Mouse (Mus musculus) B cell, adult 2 months (primary cell): ENCODE results near the gene Alox5ap.

Experiments used
- DNase-seq, 2 experiments: peaks; one replicate each; pipeline ENCODE4 v3.0.0; 2022

Gene Alox5ap

DNA sequence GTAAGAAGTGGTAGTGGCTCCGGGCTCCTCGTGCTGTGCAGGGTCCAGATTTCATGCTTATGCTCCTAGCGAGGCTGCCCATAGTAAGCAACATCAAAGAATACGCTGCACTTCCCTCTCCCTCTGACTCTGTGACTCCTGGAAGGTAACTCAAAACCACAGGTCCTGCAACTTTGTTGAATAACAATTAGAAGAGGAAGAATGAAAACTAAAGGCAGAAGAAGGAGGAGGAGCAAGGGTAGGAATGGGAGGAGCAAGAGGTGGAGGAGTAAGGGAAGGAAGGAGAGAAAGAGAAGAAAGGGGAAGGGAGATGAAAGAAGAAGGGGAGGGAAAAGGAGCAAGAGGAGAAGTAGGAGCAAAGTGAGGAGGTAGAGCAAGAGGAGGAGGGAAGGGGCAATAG is at the start of gene Alox5ap:
Gene Alox5ap (plus strand): TSS at position 363 of the 400 bp plus-strand sequence.
- DNase-seq: no peak

DNA sequence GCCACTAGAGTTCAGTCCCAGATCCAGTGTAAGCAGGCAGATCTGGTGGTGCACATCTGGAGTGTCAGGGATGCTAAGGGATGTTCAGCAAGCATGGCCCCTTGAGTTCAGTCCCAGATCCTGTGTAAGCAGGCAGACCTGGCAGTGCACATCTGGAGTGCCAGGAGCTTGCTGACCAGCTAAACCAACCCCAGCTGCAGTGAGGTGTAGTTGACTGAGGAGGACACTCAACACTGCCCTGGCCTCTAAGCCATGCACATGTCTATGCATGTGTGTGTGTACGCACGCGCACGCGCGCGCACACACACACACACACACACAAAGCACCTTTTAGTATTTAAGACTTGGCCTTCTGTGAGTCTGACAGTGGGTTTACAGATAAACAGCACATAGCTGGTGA is 49.0 kb upstream of the Alox5ap start:
- no peak for DNase-seq

DNA sequence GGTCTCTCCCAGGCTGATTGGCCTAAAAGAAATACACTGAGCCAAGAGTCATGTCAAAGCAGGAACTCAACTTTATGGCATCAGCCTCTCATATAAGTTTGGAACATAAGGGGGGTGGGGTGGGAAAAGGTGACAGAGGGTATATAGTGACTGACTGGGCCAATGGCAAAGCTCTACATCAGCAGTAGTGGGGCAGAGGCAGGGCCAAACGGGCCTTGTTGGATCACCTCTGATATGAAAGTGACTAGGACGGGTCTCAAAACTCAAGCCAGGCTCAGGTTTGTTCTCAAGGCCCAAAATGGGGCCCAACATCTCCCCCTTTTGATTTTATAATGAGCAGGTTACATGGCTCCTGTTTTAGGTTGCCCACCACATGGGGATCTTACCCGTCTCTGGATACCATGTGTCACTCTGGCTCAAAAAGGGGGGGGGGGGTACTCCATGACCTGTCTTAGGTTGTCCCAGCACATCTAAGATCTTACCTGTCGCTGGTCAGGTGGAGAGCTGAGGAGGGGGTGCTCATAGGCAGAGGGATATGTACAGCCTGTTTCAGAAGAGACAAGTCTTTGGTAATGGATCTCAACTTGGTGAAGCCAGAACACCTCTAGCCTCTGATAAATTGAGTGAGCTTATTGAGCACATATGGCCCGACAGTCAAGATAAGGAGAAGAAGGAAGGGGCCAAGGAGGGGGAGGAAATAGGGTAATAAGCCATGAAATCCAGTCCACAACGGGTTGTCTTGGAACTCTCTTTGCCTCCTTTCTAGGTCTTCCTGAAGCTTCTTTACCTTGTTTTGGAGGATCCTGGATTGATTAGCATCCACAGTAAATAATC is 46.8 kb upstream of the Alox5ap start:
- DNase-seq: no peak

DNA sequence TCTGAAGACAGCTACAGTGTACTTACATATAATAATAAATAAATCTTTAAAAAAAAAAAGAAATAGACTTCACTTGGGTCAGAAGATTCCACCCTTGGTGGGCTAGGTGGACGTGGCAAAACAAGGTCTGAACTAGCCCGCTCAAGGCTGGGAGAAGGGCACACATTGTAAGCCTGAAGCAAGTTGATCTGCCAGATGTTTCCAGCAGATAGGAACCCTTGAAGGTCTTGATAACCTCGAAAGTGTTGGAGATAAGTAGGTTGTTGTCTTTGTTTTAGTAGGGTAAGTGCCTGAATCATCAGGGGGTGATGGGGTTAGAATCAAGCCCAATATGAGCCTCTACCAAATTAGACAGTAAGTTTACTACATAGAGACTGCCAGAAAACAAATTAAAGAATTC is 45.1 kb upstream of the Alox5ap start:
- DNase-seq: no peak

DNA sequence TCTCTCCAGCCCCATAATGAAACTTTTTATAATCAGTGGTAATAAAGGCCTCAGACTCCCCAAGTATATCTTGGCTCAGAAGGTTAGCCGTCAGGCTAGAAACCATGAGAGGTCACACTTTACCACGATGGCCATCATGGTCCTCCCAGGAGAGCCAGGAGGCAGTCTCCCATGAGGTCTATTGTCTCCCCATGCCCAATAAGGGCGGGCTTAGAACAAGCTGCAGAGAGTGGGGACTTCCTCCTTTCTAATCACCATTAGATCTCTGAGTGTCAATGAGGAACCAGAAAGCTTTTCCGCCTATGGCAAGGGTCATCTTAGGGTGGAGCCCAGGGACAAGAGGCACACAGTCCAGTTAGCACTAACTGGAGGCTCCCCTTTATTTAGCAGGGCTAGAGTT is 43.2 kb upstream of the Alox5ap start:
- DNase-seq: no peak

DNA sequence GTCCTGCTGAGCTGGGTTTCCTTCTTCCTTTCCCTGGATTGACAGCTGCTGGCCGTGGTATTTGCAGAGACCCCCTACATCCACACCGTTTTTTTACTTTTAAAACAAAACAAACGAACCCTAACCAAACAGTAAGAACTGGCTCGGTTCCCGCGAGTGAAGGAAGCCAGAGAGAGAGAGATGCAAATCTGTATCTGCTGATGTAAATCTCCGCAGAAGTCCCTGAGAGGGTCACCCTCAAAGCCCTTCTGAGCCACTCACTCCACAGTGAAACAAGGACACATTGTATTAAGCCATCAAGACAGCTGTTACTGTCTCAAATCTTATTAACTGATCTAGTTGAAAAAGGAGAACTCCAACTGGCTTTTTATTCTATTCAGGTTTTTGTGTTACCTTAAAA is 39.9 kb upstream of the Alox5ap start:
- DNase-seq: no peak

DNA sequence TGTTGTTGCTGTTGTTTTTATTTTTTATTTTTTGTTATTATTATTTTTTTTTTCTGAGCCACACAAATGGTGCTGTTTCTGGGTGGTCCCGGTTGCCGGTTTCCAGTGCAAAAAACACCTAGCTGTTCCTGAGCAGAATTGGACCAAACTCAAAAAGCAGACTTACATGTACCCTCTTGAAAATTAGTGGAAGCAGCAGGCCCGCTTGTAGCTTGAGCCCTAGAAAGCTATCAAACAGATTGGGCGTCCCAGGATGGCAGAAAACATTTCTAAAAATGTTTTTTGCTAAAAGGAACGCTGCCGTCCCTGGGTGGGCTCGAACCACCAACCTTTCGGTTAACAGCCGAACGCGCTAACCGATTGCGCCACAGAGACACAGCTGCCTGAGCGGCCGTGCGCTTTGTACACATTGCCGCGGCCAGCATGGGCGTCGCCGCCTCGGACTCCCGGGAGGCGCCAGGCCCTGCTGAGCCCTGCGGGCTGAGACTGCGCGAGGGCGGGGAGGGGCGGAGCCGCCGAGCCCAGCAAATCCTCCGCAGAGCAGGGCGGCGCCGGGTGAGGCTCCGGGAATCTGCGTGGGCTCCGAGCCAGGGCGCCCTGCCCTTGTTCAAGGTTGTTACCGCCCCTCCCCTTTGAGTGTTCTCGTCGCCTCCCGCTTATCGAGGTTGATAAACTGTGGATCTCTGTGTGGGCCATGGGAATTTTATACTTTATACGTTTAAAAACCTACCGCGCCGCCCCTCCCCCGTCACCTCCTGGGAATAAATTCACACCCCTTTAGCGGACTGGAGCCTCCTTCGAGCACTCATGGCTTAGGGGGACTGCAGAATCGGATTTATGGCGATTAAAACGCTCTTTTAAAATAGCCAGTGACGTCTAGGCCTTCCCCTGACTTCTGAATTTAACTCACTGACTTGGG is 35.6 kb upstream of the Alox5ap start:
- DNase-seq: peak; percentile 99

DNA sequence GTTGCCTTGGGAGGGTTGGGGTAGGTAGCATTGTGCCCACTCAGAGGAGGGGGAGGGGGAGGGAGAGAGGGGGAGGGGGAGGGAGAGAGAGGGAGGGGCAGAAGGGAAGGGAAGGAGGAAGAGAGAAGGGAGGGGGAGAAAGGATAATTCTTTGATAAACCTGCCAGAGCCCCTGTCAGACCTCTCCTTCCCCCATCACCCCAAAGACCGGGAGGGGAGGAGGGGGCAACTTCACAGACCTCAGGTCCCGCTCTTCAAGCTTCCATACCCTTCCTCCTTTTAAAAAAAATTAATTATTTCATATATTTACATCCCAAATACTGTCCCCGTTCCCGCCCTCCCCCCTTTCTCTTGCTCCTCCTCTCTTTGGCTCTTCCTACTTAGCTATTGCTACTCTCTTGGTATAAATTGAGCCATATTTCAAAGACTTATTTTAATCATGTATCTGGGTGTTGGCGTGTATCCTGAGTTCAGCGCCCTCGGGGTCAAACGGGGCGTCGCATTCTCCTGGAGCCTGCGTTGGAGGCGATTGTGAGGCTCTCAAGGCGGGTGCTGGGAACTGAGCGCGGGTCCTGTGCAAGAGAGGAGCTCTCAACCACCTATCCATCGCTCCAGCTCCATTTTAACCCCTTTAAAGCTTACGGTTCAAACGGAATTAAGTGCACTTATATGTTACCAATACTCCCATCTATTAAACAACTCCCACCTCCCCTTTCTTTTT is 34.8 kb upstream of the Alox5ap start:
- no peak for DNase-seq

DNA sequence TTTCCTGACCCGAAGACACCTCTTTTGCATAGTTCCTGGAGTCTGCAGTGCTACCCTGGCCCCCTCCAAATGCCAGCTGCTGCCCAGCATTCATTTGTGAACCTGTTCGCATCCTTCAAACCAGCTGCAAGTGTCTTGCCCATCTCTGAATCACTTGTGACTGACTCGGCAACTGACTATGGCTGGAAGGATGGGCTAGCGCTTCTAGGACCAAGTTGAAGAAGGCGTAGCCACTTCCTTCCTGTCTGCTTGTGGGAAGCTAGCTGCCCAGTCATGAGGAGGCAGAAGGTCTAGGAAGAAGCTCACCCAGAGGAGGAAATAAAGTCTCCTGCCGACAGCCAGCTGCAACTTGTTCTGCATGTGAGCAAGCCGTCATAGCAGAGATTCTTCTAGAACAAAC is 29.6 kb upstream of the Alox5ap start:
- DNase-seq: peak; percentile 25 to 34

DNA sequence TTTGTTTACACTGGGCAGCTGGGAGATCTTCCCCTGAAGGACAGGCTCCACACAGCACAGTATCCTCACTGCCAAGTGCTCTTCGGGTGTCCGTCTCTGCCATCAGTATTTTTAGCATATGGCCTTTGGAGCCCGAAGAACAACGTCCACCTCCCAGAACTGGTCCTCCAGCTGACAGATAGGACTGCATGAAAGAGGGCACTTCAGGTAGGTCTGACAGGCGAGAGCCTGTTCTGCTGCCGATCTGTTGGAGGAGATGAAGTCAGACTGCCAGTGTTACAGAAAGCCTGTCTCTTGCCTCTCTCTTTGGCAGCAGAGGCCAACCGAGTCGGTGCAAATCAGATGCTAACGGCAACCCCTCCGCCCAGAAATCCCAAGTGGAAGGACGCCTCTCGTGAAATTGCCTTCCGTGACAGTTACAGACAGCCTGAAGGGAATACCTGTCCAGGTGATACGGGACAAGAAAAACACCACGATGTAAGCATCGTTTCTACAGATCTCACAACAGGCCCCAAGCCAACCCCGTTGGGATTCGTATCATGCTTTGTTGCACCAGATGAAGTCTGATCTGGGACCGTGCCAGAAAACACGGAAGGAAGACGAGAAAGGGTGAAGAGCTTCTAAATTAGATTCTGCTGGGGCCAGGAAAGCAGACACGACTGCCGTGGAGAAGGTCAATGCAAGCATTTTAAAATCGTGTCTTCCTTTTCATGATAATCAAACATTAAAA is 27.2 kb upstream of the Alox5ap start:
- no peak for DNase-seq

DNA sequence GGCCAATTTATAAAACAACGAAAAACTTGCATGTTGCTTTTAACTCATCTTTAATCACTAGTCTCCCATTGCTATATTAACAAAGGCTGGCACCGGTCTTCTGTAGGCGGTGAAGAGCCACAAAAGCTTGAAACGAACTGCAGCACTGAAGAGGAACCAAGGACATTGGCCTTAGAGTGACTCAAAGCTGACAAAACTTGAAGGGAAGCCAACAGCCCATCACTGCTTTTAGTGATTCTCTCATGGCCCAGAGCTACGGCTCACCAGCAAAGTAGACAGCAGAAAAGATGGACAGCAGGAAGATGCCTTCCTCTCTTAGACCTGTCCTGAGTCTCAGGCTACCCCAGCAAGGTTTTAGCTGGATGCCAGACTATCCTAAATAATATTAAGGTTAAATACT is 22.1 kb upstream of the Alox5ap start:
- no peak for DNase-seq

DNA sequence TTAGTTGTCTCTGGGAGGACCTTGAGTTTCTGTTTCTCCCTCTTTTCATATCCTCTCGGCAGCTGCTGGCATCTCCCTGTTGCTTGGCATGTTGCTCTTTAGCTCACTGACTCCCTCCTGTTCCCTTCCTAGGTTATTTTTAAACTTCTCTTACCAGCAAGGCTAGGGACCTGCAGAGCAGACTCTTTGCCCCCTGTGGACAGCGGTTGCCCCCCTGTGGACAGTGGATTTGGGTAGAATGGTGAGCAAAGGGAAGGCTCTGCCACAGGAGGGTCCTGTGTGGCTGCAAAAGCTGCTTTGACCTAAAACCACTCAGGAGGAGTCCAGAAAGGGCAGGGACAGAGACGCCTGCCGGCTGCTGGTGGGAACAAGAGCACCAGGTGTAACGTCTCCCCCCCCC is 21.5 kb upstream of the Alox5ap start:
- DNase-seq: no peak

DNA sequence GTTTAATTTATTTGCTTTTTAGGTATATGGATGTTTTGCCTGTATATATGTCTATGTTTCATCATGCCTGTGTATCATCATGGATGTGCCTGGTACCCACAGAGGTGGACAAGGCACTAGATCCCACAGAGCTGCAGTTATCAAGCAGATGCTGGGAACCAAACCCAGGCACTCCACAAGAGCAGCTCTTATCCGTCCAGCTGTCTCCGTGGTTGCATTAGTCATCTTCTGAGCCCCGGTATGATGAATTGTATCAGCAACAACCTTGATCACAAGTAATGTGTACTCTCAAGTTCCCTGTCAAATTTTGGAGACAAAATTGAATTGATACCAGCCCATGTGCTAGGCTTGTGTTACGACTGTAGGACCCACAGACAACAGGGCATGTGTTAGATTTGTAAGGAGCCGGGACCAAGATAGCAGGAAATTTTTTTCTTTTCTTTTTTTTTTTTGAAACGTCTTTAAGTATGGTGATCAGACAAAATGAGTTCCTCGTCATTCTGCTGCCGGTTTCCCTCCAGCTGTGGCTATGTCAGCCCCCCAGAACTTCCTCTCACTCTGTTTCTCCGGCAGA is 19.1 kb upstream of the Alox5ap start:
- peak; percentile 28 to 30 for DNase-seq

DNA sequence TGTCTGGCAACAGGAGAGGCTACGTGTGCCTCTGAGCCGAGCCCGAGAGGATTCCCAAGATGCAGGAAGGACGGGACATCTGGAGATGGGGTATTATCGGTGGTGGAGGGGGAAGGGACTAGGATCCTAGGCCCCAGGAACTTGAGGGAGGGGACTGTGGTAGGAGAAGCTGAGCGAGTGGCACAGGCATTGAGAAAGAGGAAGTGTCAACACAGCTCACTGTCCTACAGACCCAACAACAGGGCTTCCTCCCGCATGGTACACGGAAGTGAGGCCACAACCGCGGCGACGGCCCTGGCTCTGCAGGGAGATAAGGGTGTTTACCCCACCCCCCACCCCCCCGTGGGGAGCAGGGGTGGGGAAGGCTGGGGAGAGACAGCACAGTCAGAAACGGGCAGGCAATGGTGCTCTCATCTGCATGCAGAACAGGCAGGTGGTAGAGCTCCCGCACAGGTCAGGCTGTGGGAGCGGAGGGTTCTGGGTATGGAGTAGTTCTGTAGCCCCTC is 18.5 kb upstream of the Alox5ap start:
- peak; percentile 83 to 84 for DNase-seq

DNA sequence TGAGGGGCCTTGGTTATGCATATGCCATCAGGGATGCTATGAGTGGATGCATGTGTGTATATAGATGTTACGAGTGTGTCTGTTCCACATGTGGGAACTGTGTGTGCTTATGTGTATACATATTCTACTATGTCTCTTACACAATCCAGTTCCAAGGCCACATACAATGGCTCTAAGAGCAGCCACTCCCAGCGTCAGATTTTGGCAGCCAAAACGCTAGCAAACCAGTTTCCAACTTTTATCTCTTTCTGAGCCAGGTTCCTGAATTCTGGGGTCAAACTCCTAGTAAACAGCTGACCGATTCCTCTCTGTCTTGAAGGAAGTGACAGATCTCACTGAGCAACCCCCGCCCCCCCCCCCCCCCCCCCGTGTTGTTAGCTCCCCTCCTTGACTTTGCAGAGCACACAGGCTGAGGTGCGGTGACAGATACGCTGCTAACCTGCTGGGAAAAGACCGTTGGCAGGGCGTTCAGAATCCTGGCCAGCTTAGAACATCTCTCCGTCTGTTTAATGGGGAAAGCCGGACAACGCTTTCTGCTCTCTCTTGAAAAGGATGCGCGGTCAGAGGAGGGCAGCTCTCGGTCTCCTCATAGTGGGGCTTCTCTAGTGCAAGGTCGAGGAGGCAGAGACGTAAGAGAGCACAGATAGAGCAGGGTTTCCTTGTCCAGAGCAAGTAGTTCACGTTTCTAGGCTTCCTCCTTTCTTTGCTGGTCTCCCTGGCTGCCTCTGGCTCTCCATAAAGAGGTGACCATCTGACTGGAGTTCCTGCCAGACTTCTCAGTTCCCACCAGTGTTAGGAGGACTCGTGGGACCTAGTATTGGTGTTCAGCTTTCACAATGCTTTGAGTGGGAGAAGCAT is 17.3 kb upstream of the Alox5ap start:
- DNase-seq: no peak

DNA sequence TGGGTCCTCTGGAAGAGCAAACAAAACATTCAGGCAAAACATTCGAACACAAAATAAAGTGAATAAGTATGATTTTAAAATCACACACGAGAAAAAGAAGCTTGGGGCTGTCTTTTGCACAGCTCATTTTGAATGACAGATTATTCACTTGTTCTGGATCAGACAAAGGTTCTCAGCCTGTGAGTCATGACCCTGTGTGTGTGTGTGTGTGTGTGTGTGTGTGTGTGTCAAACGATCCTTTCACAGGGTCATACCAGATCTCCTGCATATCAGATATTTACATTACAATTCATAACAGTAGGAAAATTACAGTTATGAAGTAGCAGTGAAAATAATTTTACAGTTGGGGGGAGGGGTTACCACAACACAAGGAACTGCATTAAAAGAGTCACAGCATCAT is 12.3 kb upstream of the Alox5ap start:
- DNase-seq: no peak

DNA sequence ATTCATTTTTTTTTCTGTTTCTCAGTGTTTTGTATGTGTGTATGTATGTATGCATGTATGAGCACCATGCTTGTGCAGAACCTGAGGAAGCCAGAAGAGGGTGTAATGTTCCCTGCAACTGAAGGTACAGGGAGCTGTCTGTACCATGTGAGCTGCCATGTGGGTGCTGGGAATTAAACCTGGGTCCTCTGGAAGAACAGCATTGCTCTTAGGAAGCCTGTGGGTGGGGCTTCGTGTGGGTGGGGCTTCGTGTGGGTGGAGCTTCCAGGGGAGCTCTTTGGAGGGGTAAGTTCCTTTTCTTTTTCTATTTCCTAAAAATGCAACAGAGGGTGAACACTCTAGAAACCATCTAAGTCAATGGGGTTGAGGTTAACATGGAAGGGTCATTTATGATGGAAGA is 11.1 kb upstream of the Alox5ap start:
- DNase-seq: no peak

DNA sequence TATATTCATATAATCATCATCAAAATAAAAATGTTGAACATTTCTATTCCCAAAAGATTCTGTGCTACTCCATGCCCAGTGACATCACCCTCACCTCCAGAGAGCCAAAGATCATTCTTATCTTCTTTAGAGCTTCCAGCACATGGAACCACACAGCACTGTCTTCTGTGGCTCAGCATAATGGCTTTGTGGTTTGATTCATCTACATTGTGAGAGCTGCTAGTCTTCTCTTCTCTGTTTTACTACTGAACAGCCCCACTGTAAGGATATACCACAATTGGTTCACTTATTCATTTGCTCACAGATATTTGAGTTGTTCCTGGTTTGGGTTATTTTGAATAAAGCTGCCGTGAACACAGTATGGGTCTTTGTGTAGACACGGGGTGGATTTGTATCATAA is 9.0 kb upstream of the Alox5ap start:
- DNase-seq: no peak

DNA sequence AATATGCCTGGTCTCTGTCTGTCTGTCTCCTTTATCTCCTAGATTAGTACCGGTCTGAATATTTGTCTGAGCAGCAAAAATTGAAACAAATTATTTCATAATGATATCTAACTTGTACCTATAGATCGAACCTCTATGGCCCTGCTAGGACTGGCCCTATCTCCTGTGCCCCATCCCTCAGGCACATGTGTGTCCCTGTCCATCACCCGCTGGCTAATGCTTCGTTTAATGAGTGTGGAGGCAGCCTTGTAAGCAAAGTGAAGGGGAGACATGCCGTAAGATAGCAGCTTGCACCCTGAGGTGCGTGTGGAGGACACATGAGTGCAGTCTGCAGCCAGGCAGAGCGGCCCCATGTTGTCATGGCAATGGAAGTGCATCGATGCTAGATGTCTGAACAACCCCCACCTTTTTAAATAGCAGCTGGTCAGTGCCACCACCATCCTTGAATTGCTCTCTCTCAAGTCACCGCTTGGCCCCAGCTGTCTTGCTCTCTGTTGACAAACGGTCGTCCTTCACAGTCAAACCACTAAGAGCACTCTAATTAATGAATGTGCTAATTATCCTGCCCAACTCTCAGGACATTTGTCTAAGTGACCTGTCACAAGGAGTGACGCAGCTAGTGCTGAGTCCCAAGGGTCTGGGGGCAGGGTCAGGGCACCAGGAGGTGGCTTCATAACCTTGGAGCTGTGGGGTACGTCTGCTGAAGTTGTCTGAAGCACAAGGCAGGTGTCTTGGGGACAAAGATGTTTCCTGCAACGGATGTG is 6.9 kb upstream of the Alox5ap start:
- DNase-seq: no peak

DNA sequence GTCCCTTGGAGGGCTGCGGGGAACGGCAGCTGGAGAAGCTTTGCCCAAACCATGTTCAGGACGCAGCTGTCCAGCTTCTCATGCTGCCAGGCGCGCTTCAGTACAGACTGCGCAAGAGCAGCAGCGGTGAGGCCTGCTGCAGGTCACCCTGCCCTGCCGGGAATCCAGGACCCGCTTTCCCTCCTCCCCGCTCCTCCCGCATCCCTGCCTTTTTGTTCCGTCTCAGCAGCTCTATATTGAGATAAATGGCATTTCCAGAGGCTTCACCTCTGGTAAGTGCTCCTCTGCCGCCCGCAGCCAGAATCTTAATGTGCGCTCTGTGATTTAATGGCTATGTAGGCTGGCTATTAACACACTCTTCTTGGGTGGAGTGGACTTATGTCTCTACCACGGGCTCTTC is 5.5 kb upstream of the Alox5ap start:
- no peak for DNase-seq
